23 mouse cellular contexts compared by ENCODE assay signal in the genomic region with DNA sequence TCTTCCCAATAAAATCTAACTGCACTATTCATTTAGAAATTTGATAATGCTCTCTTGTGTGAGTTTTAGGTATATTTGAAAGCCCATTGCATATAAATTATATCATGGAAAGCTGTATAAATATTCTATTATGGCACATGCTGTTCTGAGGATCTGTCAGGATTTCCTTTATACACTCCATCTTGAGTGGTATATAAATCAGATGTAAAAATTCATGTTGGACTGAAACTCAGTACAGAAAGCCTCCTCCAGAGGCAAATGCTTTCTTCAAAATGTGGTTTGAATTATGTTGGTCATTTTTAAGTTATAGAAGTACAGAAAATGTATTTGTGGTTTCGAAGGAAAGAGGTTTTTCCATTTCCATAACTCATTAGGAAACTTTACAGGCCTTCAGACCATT. TPM values are rescaled to one million over a fixed set of nuclear protein-coding genes. Genes with fewer than 3 reads are reported as not detected.
DNase-seq lines count a peak whose midpoint lies in the region; ATAC-seq and TF ChIP-seq lines count a peak whose summit lies in the region.
"Had no signal": no experiment of that assay in that cellular context is flagged by ENCODE, and none has a peak within 500 bp of the region (broad histone marks: within the 10 kb centered on the region; RNA-seq: fewer than 3 reads in every experiment).

No protein-coding gene starts in this region.

- no peak for TF ChIP-seq CTCF in gastrocnemius, adult 2 months (IDR thresholded peaks at IDR 0.05)

- peak overlapping the region; percentile 59; the same call in 1 of the 2 replicates for H3K9ac ChIP-seq in heart, embryonic 14.5 days (ENCODE audit: low read length)
- H3K9ac ChIP-seq in limb, embryonic 13.5 days, result no peak overlapping the region
- H3K9ac ChIP-seq: embryonic facial prominence, embryonic 13.5 days; forebrain, embryonic 13.5 days; forebrain, postnatal 0 days; hindbrain, embryonic 15.5 days had no signal

- H3K4me2 ChIP-seq in heart, embryonic 14.5 days (ENCODE audit: low read length), result peak overlapping the region; percentile 58
- H3K4me2 ChIP-seq in limb, embryonic 13.5 days (replicated peaks), result no peak overlapping the region
- H3K4me2 ChIP-seq: embryonic facial prominence, embryonic 13.5 days; forebrain, embryonic 13.5 days; hindbrain, embryonic 15.5 days had no signal

- no peak for ATAC-seq in heart, embryonic 14.5 days (ENCODE audit: insufficient number of reproducible peaks, insufficient read depth, low FRiP score, low read depth)
- ATAC-seq in limb, embryonic 13.5 days (ENCODE audit: low FRiP score, low read depth), result peak; percentile 69
- ATAC-seq: forebrain, embryonic 13.5 days; forebrain, postnatal 0 days; intestine, embryonic 16.5 days had no signal

- H3K9me3 ChIP-seq in heart, embryonic 14.5 days (ENCODE audit: control insufficient read depth, low read length), result no peaks in the 10 kb centered on the region
- no peaks in the 10 kb centered on the region for H3K9me3 ChIP-seq in limb, embryonic 13.5 days
- H3K9me3 ChIP-seq in limb, embryonic 10.5 days (replicated peaks), result no peaks in the 10 kb centered on the region
- H3K9me3 ChIP-seq: embryonic facial prominence, embryonic 13.5 days; forebrain, embryonic 13.5 days; heart, embryonic 10.5 days; hindbrain, embryonic 15.5 days had no signal

- H3K27me3 ChIP-seq in heart, embryonic 14.5 days (ENCODE audit: control insufficient read depth, insufficient read depth, low read length), result no peaks in the 10 kb centered on the region
- no peaks in the 10 kb centered on the region for H3K27me3 ChIP-seq in limb, embryonic 13.5 days
- H3K27me3 ChIP-seq in limb, embryonic 10.5 days (ENCODE audit: low read depth, poor library complexity, severe bottlenecking), result no peaks in the 10 kb centered on the region
- H3K27me3 ChIP-seq: embryonic facial prominence, embryonic 13.5 days; forebrain, embryonic 13.5 days; hindbrain, embryonic 15.5 days had no signal

- WGBS in heart, embryonic 14.5 days, result 57% methylated on average over 1 of the region's 1 CpGs
- WGBS in limb, embryonic 13.5 days, result 33% methylated on average over 1 of the region's 1 CpGs
- 72% methylated on average over 1 of the region's 1 CpGs for WGBS in limb, embryonic 10.5 days

- peak overlapping the region; percentile 80 for H3K4me3 ChIP-seq in gastrocnemius, adult 2 months
- peak overlapping the region in 1 of 2 experiments; percentile 18; a peak in 2 of 4 replicates for H3K4me3 ChIP-seq in heart, embryonic 14.5 days (ENCODE audit: control insufficient read depth in 1 of 2, insufficient read depth in 1 of 2, low read depth in 1 of 2, low read length in 2 of 2)
- no peak overlapping the region for H3K4me3 ChIP-seq in limb, embryonic 13.5 days
- no peak overlapping the region for H3K4me3 ChIP-seq in limb, embryonic 10.5 days
- H3K4me3 ChIP-seq: embryonic facial prominence, embryonic 13.5 days; forebrain, embryonic 13.5 days; heart, embryonic 10.5 days; hindbrain, embryonic 15.5 days had no signal

- DNase-seq in gastrocnemius, adult 2 months, result no peak
- no peak for DNase-seq in gastrocnemius, adult 8-10 months (ENCODE audit: low spot score in 2 of 2)
- no peak for DNase-seq in heart, postnatal 10 days
- DNase-seq in limb, embryonic 10.5 days (ENCODE audit: low spot score), result no peak
- DNase-seq in kidney, adult 9 months, result no peak
- DNase-seq: adrenal gland, postnatal 10 days; cerebellum, adult 11 months; cerebellum, adult 9-10 months; cerebellum, postnatal 25 days; forebrain, postnatal 0 days; gastrocnemius, postnatal 14 days; kidney, adult 2 months had no signal

- intact Hi-C loops in gastrocnemius, adult 2 months (cut with DNase I), result loop anchor here (5.0 kb wide), 2 partner anchors 40 to 165 kb away; no protein-coding TSS in a partner anchor
- intact Hi-C loops in heart, postnatal 10 days (cut with DNase I), result loop anchor here (5.0 kb wide), 1 partner anchor 165 kb away; no protein-coding TSS in a partner anchor

- no peaks in the 10 kb centered on the region for H3K36me3 ChIP-seq in heart, embryonic 14.5 days (ENCODE audit: control insufficient read depth, insufficient read depth, low read length)
- H3K36me3 ChIP-seq in limb, embryonic 13.5 days, result no peaks in the 10 kb centered on the region
- H3K36me3 ChIP-seq in limb, embryonic 10.5 days, result no peaks in the 10 kb centered on the region
- H3K36me3 ChIP-seq: embryonic facial prominence, embryonic 13.5 days; heart, embryonic 10.5 days; hindbrain, embryonic 15.5 days had no signal

- H3K4me1 ChIP-seq in heart, embryonic 14.5 days (ENCODE audit: control insufficient read depth in 2 of 2, insufficient read depth in 2 of 2, low read length in 2 of 2), result peaks cover 0 to 8% of the 10 kb centered on the region in 2 experiments; a peak in 2 of 4 replicates
- peaks cover 2% of the 10 kb centered on the region for H3K4me1 ChIP-seq in limb, embryonic 13.5 days
- H3K4me1 ChIP-seq in limb, embryonic 10.5 days, result no peaks in the 10 kb centered on the region
- H3K4me1 ChIP-seq: embryonic facial prominence, embryonic 13.5 days; forebrain, embryonic 13.5 days; heart, embryonic 10.5 days; hindbrain, embryonic 15.5 days had no signal

- H3K27ac ChIP-seq in gastrocnemius, adult 2 months, result peak overlapping the region; percentile 93
- H3K27ac ChIP-seq in heart, embryonic 14.5 days (replicated peaks in 1 of 2; ENCODE audit: control insufficient read depth in 1 of 2, insufficient read depth in 1 of 2, low read depth in 2 of 2, low read length in 2 of 2), result no peak overlapping the region
- H3K27ac ChIP-seq in limb, embryonic 13.5 days, result no peak overlapping the region
- H3K27ac ChIP-seq in limb, embryonic 10.5 days, result no peak overlapping the region
- H3K27ac ChIP-seq: embryonic facial prominence, embryonic 13.5 days; forebrain, embryonic 13.5 days; heart, embryonic 10.5 days; hindbrain, embryonic 15.5 days had no signal

RNA-seq across cellular contexts. Expression of a gene that starts 2.9 kb away (rescaled TPM):
- 100 to 1,000 TPM; 226 to 230 TPM for total RNA-seq in gastrocnemius, adult 2 months (2021)
- total RNA-seq in gastrocnemius, adult 8-10 months (2022), result 100 to 1,000 TPM; 251 to 286 (median 266) TPM
- 8.0 and 8.3 TPM in 2 replicates for polyA plus RNA-seq in heart, embryonic 14.5 days (2014; fragmentation: Nextera tagmentation; extraction: Ambion mirVana)
- 10 to 100 TPM; 41.7 to 51.3 TPM for total RNA-seq in heart, postnatal 10 days (2021)
- polyA plus RNA-seq in limb, embryonic 13.5 days (2015; fragmentation: Nextera tagmentation; extraction: Ambion mirVana), result 0.20 and 0.27 TPM in 2 replicates
- not detected in 2 replicates for polyA plus RNA-seq in limb, embryonic 10.5 days (2016; fragmentation: Nextera tagmentation; extraction: Ambion mirVana)
- total RNA-seq: MEL had no signal
- polyA plus RNA-seq: brain, embryonic 14.5 days; C2C12; embryonic facial prominence, embryonic 13.5 days; forebrain, embryonic 13.5 days; forebrain, postnatal 0 days; hindbrain, embryonic 11.5 days; hindbrain, embryonic 15.5 days; intestine, embryonic 16.5 days had no signal

Comparison
In these comparisons a context has a peak if more than half of its experiments do, and no peak if none do; other contexts are left out.
1. RNA of a gene that starts 2.9 kb away (total RNA-seq): 251 to 286 TPM in gastrocnemius, adult 8-10 months and 226 to 230 TPM in gastrocnemius, adult 2 months; 41.7 to 51.3 TPM in heart, postnatal 10 days; every median in the first group is over 4 times any median in the second.